Mouse (Mus musculus) bone marrow macrophage, adult 2 months (primary cell): ENCODE measurements around the gene Pcna.

Experiments used
- CTCF ChIP-seq: IDR thresholded peaks from 2 replicates; pipeline ENCODE4 v1.5.1; 2012; ENCODE audit warnings: low read depth, mild to moderate bottlenecking, low read length, moderate library complexity
- POLR2A ChIP-seq: IDR thresholded peaks from 2 replicates; pipeline ENCODE4 v1.6.1; 2012; ENCODE audit warnings: mild to moderate bottlenecking, low read depth, low read length, borderline replicate concordance

GRCm38 (mm10) chr2:132233985-132234765 lies 18.9 kb downstream of the Pcna start:
- no peak for TF ChIP-seq CTCF
- TF ChIP-seq POLR2A: no peak
